Comparison of ENCODE assay signal across 13 mouse cellular contexts in the genomic region with DNA sequence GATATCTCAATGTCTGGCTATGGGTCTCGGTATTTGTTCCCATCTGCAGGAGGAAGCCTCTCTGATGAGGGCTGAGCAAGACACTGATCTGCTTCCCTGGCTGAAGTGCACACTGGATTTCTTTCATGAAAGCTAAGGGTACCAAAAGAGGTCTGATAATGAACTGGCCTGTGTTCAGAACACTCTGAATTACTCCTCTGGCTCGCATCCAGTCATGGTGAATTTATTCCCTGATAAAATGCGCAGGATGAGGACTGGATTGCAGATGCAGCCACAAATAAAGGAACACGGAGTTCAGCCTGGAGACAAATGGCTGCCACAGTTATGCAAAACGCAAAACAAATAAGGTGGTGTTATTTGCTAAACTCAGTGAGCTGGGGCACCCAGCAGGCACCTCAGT. TPM values are rescaled to one million over a fixed set of nuclear protein-coding genes. Genes with fewer than 3 reads are reported as not detected.
DNase-seq lines count a peak whose midpoint lies in the region.
"Had no signal": no experiment of that assay in that cellular context is flagged by ENCODE, and none has a peak within 500 bp of the region (broad histone marks: within the 10 kb centered on the region; RNA-seq: fewer than 3 reads in every experiment).

No protein-coding gene starts in this region.

- DNase-seq in left cerebral cortex, postnatal 25 days (ENCODE audit: low spot score in 2 of 2): peak; percentile 17 to 34
- DNase-seq in left cerebral cortex, adult 18-20 months (ENCODE audit: low spot score in 2 of 2): no peak
- peak; percentile 20 for DNase-seq in Muller cell, postnatal 12 days (ENCODE audit: inconsistent ontology term)
- DNase-seq in adrenal gland, postnatal 10 days: peak; percentile 34
- DNase-seq in layer of hippocampus, adult 9-11 months: peak; percentile 30
- no peak for DNase-seq in thymus, postnatal 10 days (ENCODE audit: low spot score in 2 of 2)
- DNase-seq in retina, postnatal 1 day: no peak
- no peak for DNase-seq in urinary bladder, postnatal 10 days (ENCODE audit: low spot score)
- DNase-seq: cerebellum, adult 8-10 months; gastrocnemius, postnatal 25 days; thymus, postnatal 14 days had no signal

- intact Hi-C loops in left cerebral cortex, postnatal 25 days (cut with DNase I): no loop called here

RNA-seq across cellular contexts. Expression of gene Tat, which starts 6.3 kb away (rescaled TPM):
- not detected for total RNA-seq in left cerebral cortex, postnatal 25 days (2021)
- total RNA-seq in left cerebral cortex, adult 18-20 months (2021): not detected
- 10 to 100 TPM in 1 of 2 experiments, 1 to 10 TPM in 1; 8.9 to 35.1 TPM for total RNA-seq in adrenal gland, postnatal 10 days (2021)
- total RNA-seq: ES-E14; gastrocnemius, postnatal 25 days; neutrophil, adult 5-6 weeks had no signal

RNA-seq across cellular contexts. Expression of gene Marveld3, which starts 21.9 kb away (rescaled TPM):
- total RNA-seq in left cerebral cortex, postnatal 25 days (2021): not detected
- total RNA-seq in left cerebral cortex, adult 18-20 months (2021): under 1 TPM; 0.37 to 0.45 TPM
- total RNA-seq in adrenal gland, postnatal 10 days (2021): under 1 TPM; 0.27 to 0.90 TPM
- total RNA-seq: gastrocnemius, postnatal 25 days; neutrophil, adult 5-6 weeks had no signal

RNA-seq across cellular contexts. Expression of gene Chst4, which starts 55.6 kb away (rescaled TPM):
- total RNA-seq in left cerebral cortex, postnatal 25 days (2021): under 1 TPM in 1 of 2 experiments, not detected in 1; 0.30 TPM
- under 1 TPM; 0.16 to 0.49 TPM for total RNA-seq in left cerebral cortex, adult 18-20 months (2021)
- total RNA-seq in adrenal gland, postnatal 10 days (2021): 1 to 10 TPM; 2.6 to 3.6 TPM
- total RNA-seq: gastrocnemius, postnatal 25 days; neutrophil, adult 5-6 weeks had no signal

Comparison
In these comparisons a context has a peak if more than half of its experiments do, and no peak if none do; other contexts are left out.
1. DNase-seq: peak in left cerebral cortex, postnatal 25 days (2 of 2), Muller cell, postnatal 12 days (single experiment), adrenal gland, postnatal 10 days (single experiment) and layer of hippocampus, adult 9-11 months (single experiment); none in left cerebral cortex, adult 18-20 months (0 of 2), thymus, postnatal 10 days (0 of 2), retina, postnatal 1 day (single experiment) and urinary bladder, postnatal 10 days (single experiment).
2. RNA of gene Tat, which starts 6.3 kb away (total RNA-seq): 8.9 to 35.1 TPM in adrenal gland, postnatal 10 days; not detected in left cerebral cortex, adult 18-20 months and not detected in left cerebral cortex, postnatal 25 days; every median in the first group is over 4 times any median in the second.